Mouse (Mus musculus) testis, adult 2 months (tissue): ENCODE data around the gene St6galnac3.

Experiments
- CTCF ChIP-seq: fragments of 200-500 bp; IDR thresholded peaks from 2 replicates; pipeline ENCODE4 v1.5.1; 2012; ENCODE audit warnings: low read depth, mild to moderate bottlenecking, inconsistent platforms, low read length, moderate library complexity; ENCODE audit not compliant: control insufficient read depth, insufficient read depth, insufficient replicate concordance
- POLR2A ChIP-seq: fragments of 200-500 bp; IDR thresholded peaks from 2 replicates; pipeline ENCODE4 v1.6.1; 2012; ENCODE audit warnings: low read depth, mild to moderate bottlenecking, inconsistent platforms, low read length, moderate library complexity; ENCODE audit not compliant: control insufficient read depth

DNA sequence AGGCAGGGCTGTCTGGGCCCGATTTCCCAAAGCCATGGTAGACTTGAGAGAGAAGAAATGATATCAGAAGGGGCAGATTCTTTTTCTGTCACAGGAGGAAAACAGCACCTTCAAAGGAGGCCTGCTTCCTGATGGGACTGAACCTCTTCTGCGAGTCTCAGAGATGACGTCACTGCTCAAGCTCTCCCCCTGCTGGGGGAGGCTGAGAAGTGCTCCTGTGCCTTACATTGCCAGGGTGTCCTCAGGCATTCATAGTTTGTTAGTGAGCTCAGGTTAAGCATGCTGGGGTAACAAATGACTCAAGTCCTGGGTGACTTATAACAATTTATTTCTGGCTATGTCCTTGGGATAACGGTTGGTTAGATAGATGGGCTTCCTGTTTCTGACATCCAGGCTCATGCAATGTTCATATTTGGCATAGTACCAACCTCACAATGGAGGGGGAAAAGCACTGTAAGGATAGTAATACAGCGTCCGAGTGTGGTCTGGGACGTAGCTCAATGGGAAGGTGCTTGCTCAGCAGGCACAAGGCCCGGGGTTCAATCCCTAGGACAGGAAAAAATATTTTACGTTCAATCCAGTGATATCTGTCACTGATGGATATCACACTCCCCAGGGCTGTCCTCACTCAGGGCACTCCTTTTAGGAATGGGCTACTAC, 474.2 kb downstream of the St6galnac3 start:
- TF ChIP-seq POLR2A (no peak), CTCF (peak; percentile 97)
